Mouse (Mus musculus) liver, postnatal 0 days (tissue): ENCODE results near the gene Olfr513. TPM values are rescaled to one million over a fixed set of nuclear protein-coding genes. Genes with fewer than 3 reads are reported as not detected.

Source experiments
- ATAC-seq: fragments of 200-750 bp; cut with Nextera tagmentation; 2 replicates; pipeline ENCODE4 v1.8.0; 2017; ENCODE audit warnings: mild to moderate bottlenecking, moderate library complexity
- DNase-seq: peaks from one replicate; pipeline ENCODE4 v3.0.0-alpha.2; 2016
- H3K27ac ChIP-seq: fragments of 300-500 bp; sonication (generic); 2 replicates; pipeline ENCODE4 v1.5.1; 2014; ENCODE audit warnings: antibody characterized with exemption, moderate library complexity, mild to moderate bottlenecking, low read depth
- H3K27me3 ChIP-seq: fragments of 300-500 bp; sonication (generic); 2 replicates; pipeline ENCODE4 v1.6.1; 2014; ENCODE audit warnings: low read length, control low read depth, mixed read lengths; ENCODE audit not compliant: insufficient read depth
- H3K36me3 ChIP-seq: fragments of 300-500 bp; sonication (generic); replicated peaks from 2 replicates; pipeline ENCODE4 v1.6.1; 2014; ENCODE audit warnings: mild to moderate bottlenecking, control low read depth, low read length, moderate library complexity, mixed read lengths; ENCODE audit not compliant: insufficient read depth
- H3K4me1 ChIP-seq: fragments of 300-500 bp; sonication (generic); 2 replicates; pipeline ENCODE4 v1.6.1; 2014; ENCODE audit warnings: antibody characterized with exemption, mild to moderate bottlenecking, control low read depth; ENCODE audit not compliant: insufficient read depth
- H3K4me2 ChIP-seq: fragments of 300-500 bp; sonication (generic); 2 replicates; pipeline ENCODE4 v1.6.1; 2014; ENCODE audit warnings: low read depth, mild to moderate bottlenecking, low read length, moderate library complexity, mixed read lengths
- H3K4me3 ChIP-seq: fragments of 300-500 bp; sonication (generic); 2 replicates; pipeline ENCODE4 v1.5.1; 2014; ENCODE audit warnings: low read depth, low read length
- H3K9ac ChIP-seq: fragments of 300-500 bp; sonication (generic); replicated peaks from 2 replicates; pipeline ENCODE4 v1.6.1; 2014; ENCODE audit warnings: mild to moderate bottlenecking, moderate library complexity
- H3K9me3 ChIP-seq: fragments of 300-500 bp; sonication (generic); 2 replicates; pipeline ENCODE4 v1.6.1; 2016; ENCODE audit warnings: mild to moderate bottlenecking, control low read depth, low read length, mixed read lengths
- CTCF ChIP-seq: sonication (generic); IDR thresholded peaks from 2 replicates; pipeline ENCODE4 v1.5.1; 2016; ENCODE audit warnings: antibody characterized with exemption, low read depth
- EP300 ChIP-seq: IDR thresholded peaks from 2 replicates; pipeline ENCODE4 v1.6.1; 2016; ENCODE audit warnings: antibody characterized with exemption, low read depth, mild to moderate bottlenecking
- WGBS: fragments of 180-500 bp; shearing (Covaris S2); extraction: QIAGEN DNeasy Blood & Tissue Kit; methylation state at CpG from one replicate; pipeline ENCODE4 v1.1.7; 2014; ENCODE audit not compliant: insufficient replicate concordance; 5-methylcytosine and 5-hydroxymethylcytosine counted together
- polyA plus RNA-seq: library from polyadenylated mRNA; unstranded; fragments of >200 nt; fragmentation: Nextera tagmentation; extraction: Ambion mirVana; gene quantifications from 2 replicates; pipeline ENCODE4 v1.2.1, GENCODE M21; 2015

Olfr513 gene
- polyA plus RNA-seq: not detected in 2 replicates

GRCm38 (mm10) chr7:108750673-108751072 is at the start of gene Olfr513:
Gene Olfr513 (plus strand): TSS chr7:108750973.
- no peak for ATAC-seq

GRCm38 (mm10) chr7:108713020-108713419 is 37.8 kb upstream of the Olfr513 start, which contains the start of gene Olfr512:
Gene Olfr512 (plus strand): TSS chr7:108713320.
- no peak within 1 kb of the TSS for H3K9ac ChIP-seq
- no peaks in the 10 kb centered on the region for H3K9me3 ChIP-seq
- H3K4me3 ChIP-seq: no peak within 1 kb of the TSS
- DNase-seq (no peak), ATAC-seq (no peak)
- no peaks in the 10 kb centered on the region for H3K4me1 ChIP-seq
- no peaks in the 10 kb centered on the region for H3K36me3 ChIP-seq
- no peaks in the 10 kb centered on the region for H3K27me3 ChIP-seq
- H3K4me2 ChIP-seq: no peak within 1 kb of the TSS
- no peak within 1 kb of the TSS for H3K27ac ChIP-seq
- TF ChIP-seq CTCF (no peak), EP300 (no peak)

More at GRCm38 (mm10) chr7:108750673-108751072, at the start of gene Olfr513:
- Histone ChIP-seq H3K9ac (no peak within 1 kb of the TSS), H3K4me2 (no peak within 1 kb of the TSS), H3K27ac (no peak within 1 kb of the TSS), H3K36me3 (no peaks in the 10 kb centered on the region), H3K4me1 (no peaks in the 10 kb centered on the region), H3K9me3 (no peaks in the 10 kb centered on the region), H3K27me3 (no peaks in the 10 kb centered on the region), H3K4me3 (no peak within 1 kb of the TSS)
- 48% methylated on average over 1 of the region's 1 CpGs for WGBS
- no peak for DNase-seq
- no peak for TF ChIP-seq EP300
- no peak for TF ChIP-seq CTCF

GRCm38 (mm10) chr7:108760411-108760810 is 9.6 kb downstream of the Olfr513 start:
- H3K36me3 ChIP-seq: no peaks in the 10 kb centered on the region

GRCm38 (mm10) chr7:108797205-108797933 is 46.6 kb downstream of the Olfr513 start:
- TF ChIP-seq EP300 (no peak), CTCF (no peak)
- WGBS: 47% methylated on average over 1 of the region's 1 CpGs
- Histone ChIP-seq H3K36me3 (no peaks in the 10 kb centered on the region), H3K4me1 (no peaks in the 10 kb centered on the region), H3K4me3 (no peak overlapping the region), H3K9me3 (no peaks in the 10 kb centered on the region), H3K9ac (no peak overlapping the region), H3K4me2 (no peak overlapping the region), H3K27me3 (no peaks in the 10 kb centered on the region), H3K27ac (no peak overlapping the region)
- no peak for ATAC-seq
- DNase-seq: no peak

More at GRCm38 (mm10) chr7:108760411-108760810, 9.6 kb downstream of the Olfr513 start:
- Histone ChIP-seq H3K9me3 (no peaks in the 10 kb centered on the region), H3K9ac (no peak overlapping the region), H3K27me3 (no peaks in the 10 kb centered on the region), H3K4me2 (no peak overlapping the region), H3K27ac (no peak overlapping the region), H3K4me3 (no peak overlapping the region), H3K4me1 (no peaks in the 10 kb centered on the region)
- no peak for TF ChIP-seq CTCF
- TF ChIP-seq EP300: no peak
- WGBS: 20% methylated on average over 3 of the region's 3 CpGs
- no peak for ATAC-seq
- no peak for DNase-seq

Other genes starting within 250 kb of the Olfr513 start
- gene Olfr502, start 225.9 kb upstream of the Olfr513 start, polyA plus RNA-seq: not detected in 2 replicates
- not detected in 2 replicates for gene Olfr503, start 206.4 kb upstream of the Olfr513 start, polyA plus RNA-seq
- not detected in 2 replicates for gene Olfr504, start 185.2 kb upstream of the Olfr513 start, polyA plus RNA-seq
- not detected in 2 replicates for gene Olfr506, start 140.2 kb upstream of the Olfr513 start, polyA plus RNA-seq
- not detected in 2 replicates for gene Olfr507, start 129.2 kb upstream of the Olfr513 start, polyA plus RNA-seq
- not detected in 2 replicates for gene Olfr508, start 121.0 kb upstream of the Olfr513 start, polyA plus RNA-seq
- not detected in 2 replicates for gene Olfr509, start 99.1 kb upstream of the Olfr513 start, polyA plus RNA-seq
- not detected in 2 replicates for gene Olfr510, start 84.6 kb upstream of the Olfr513 start, polyA plus RNA-seq
- not detected in 2 replicates for gene Olfr512, start 37.7 kb upstream of the Olfr513 start, polyA plus RNA-seq
- not detected in 2 replicates for gene Olfr514, start 75.0 kb downstream of the Olfr513 start, polyA plus RNA-seq
- not detected in 2 replicates for gene Olfr516, start 99.6 kb downstream of the Olfr513 start, polyA plus RNA-seq
- not detected in 2 replicates for gene Olfr517, start 121.4 kb downstream of the Olfr513 start, polyA plus RNA-seq
- gene Olfr518, start 134.0 kb downstream of the Olfr513 start, polyA plus RNA-seq: not detected in 2 replicates
- not detected in 2 replicates for gene Olfr519, start 143.4 kb downstream of the Olfr513 start, polyA plus RNA-seq
- not detected in 2 replicates for gene Nlrp10, start 179.2 kb downstream of the Olfr513 start, polyA plus RNA-seq
- gene Eif3f, start 183.4 kb downstream of the Olfr513 start, polyA plus RNA-seq: 34.6 and 36.9 TPM in 2 replicates
- not detected in 2 replicates for gene Tub, start 199.4 kb downstream of the Olfr513 start, polyA plus RNA-seq